Mouse (Mus musculus): ENCODE data around the gene Stbd1. TPM values are rescaled to one million over a fixed set of nuclear protein-coding genes. Genes with fewer than 3 reads are reported as not detected.

Gene Stbd1
- polyA plus RNA-seq, 1 experiment from 2014 or later: 7.5 TPM

DNA sequence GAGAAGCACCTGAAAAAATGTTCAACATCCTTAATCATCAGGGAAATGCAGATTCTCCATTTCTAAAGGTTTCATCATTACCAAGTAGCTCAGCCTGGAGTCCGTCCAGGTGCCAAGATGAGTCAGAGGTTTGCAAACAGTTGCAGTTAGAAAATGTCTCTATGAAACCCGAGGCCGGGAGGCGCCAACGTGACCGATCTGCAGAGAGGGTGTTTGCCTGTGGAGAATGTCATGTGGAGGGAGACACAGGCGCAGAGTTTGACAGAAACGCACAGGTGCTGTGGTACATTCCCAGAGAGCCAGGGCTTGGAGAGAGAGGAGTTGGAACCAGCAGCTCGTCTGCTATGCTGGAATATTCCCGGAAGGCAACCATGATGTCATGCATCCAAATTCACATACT, 3.8 kb upstream of the Stbd1 start:
- H3K4me1 ChIP-seq: peaks cover 16% of the 10 kb centered on the region
- no peak overlapping the region for H3K4me3 ChIP-seq
- H3K27me3 ChIP-seq (ENCODE audit: low read depth, poor library complexity, severe bottlenecking): peaks cover 24% of the 10 kb centered on the region
- no peaks in the 10 kb centered on the region for H3K9me3 ChIP-seq (replicated peaks)
- H3K27ac ChIP-seq (replicated peaks): no peak overlapping the region
- no peak for DNase-seq (ENCODE audit: low spot score)
- 80% methylated on average over 10 of the region's 10 CpGs for WGBS
- no peaks in the 10 kb centered on the region for H3K36me3 ChIP-seq

DNA sequence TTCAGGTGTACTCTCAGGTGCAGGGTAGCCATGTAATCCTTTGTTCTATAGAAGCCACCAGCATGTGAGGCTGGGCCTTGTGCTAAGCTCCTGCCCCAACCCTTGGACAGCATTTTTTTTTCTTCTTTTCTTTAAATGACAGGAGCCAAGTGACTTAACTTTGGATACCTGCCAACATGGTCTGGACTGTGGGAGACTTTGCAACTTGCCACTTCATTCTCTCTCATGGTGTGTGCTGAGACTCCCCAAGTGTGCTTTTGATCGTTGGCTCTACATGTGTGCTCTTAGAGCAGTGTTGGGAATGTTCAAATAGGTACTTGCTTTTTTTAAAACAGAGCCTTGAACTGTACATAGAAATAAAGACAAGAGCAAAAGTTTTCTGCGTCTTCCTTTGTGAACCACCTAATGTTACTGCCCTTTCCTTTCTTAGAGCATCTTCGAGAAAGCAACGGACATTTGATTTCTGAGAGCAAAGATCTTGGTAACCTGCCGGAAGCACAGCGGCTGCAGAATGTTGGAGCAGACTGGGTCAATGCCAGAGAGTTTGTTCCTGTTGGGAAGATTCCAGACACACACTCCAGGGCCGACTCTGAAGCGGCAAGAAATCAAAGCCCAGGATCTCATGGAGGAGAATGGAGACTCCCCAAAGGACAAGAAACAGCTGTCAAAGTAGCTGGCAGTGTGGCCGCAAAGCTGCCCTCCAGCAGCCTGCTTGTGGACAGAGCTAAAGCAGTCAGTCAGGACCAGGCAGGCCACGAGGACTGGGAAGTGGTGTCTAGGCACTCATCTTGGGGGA, 1.8 kb downstream of the Stbd1 start:
- Histone ChIP-seq H3K4me1 (peaks cover 16% of the 10 kb centered on the region), H3K27me3 (ENCODE audit: low read depth, poor library complexity, severe bottlenecking) (peaks cover 41% of the 10 kb centered on the region), H3K9me3 (replicated peaks) (no peaks in the 10 kb centered on the region), H3K27ac (replicated peaks) (no peak overlapping the region), H3K36me3 (no peaks in the 10 kb centered on the region), H3K4me3 (no peak overlapping the region)
- WGBS: 85% methylated on average over 10 of the region's 10 CpGs
- no peak for DNase-seq (ENCODE audit: low spot score)

DNA sequence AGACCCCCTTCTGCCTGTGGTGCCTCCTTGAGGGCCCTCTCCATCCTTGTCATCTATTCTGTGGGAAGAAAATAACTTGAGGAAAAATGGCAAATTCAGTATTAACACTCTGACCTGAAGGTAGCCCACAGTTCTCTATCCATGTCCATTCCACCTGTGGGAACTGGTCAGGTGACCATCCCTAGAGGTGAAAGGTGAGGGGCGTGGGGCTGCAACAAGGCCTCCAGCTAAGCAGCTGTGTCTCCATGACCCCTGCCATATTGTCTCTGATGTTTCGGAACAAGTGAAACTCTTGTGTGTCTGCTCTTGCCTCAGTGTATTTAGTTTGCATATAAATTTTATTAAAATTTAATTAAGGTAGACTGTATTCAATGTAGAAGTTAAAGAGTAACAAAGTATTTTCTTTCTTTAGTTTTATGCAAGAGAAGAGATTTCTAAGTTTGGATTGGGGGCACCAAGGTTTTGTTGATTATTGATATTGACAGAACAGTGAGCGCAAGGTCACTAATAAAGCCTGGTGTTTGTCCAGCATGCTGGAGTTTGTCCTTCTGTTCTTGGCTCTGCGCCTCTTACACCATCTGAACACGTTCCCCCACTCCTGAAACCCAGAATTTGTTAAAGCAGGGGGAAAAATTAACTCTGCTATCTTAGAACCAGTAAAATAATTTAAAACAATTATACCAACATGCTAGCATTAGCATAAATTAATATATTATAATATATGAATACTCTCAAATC, 4.8 kb downstream of the Stbd1 start:
- no peak overlapping the region for H3K27ac ChIP-seq (replicated peaks)
- H3K9me3 ChIP-seq (replicated peaks): no peaks in the 10 kb centered on the region
- 92% methylated on average over 5 of the region's 5 CpGs for WGBS
- peaks cover 12% of the 10 kb centered on the region for H3K4me1 ChIP-seq
- H3K27me3 ChIP-seq (ENCODE audit: low read depth, poor library complexity, severe bottlenecking): peaks cover 25% of the 10 kb centered on the region
- H3K4me3 ChIP-seq: no peak overlapping the region
- no peak for DNase-seq (ENCODE audit: low spot score)
- H3K36me3 ChIP-seq: no peaks in the 10 kb centered on the region

DNA sequence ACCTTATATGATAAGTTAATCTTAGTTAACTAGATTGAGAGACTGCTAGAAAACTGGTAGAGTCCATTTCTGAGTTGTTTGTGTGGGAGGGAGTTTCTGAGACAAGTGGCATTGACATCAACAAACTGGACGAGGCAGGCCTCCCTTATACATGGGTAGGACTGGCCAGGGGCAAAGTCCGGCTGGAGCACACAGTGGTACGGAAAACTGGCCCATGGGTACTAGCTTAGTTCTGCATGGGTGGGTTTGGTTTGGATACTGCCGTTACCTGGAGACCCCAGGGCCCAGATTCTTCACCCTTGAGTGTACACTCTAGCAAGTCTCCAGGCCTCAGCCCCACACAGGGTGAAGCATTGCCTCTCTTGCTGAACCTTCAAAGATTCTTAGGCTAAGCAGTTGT, 9.9 kb downstream of the Stbd1 start:
- H3K27ac ChIP-seq (replicated peaks): no peak overlapping the region
- no peak for DNase-seq (ENCODE audit: low spot score)
- no peaks in the 10 kb centered on the region for H3K27me3 ChIP-seq (ENCODE audit: low read depth, poor library complexity, severe bottlenecking)
- H3K4me1 ChIP-seq: no peaks in the 10 kb centered on the region
- H3K36me3 ChIP-seq: no peaks in the 10 kb centered on the region
- WGBS: 87% methylated on average over 4 of the region's 4 CpGs
- H3K9me3 ChIP-seq (replicated peaks): no peaks in the 10 kb centered on the region
- no peak overlapping the region for H3K4me3 ChIP-seq

DNA sequence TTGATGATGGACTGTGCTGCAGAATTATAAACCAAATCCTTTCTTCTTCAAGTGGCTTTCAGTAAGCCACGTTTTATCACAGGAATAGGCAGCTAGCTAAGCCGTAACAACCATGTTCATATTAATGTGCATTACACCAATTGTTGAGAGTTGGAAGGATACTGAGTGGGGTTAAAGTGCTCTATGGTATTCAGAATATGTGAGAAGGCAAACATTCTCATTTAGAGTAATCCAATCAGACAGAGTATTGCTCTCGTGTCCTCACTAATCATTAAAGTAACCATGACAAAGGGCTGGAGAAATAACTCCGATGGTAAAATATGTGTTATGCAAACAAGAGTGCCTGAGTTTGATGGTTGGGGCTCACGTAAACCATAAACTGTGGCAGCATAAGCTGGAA, 19.0 kb downstream of the Stbd1 start:
- H3K36me3 ChIP-seq: no peaks in the 10 kb centered on the region
- no peak overlapping the region for H3K27ac ChIP-seq (replicated peaks)
- DNase-seq (ENCODE audit: low spot score): no peak
- H3K9me3 ChIP-seq (replicated peaks): no peaks in the 10 kb centered on the region; the same call in 1 of the 2 replicates
- H3K27me3 ChIP-seq (ENCODE audit: low read depth, poor library complexity, severe bottlenecking): no peaks in the 10 kb centered on the region
- WGBS: 86% methylated on average over 5 of the region's 5 CpGs
- no peaks in the 10 kb centered on the region for H3K4me1 ChIP-seq
- no peak overlapping the region for H3K4me3 ChIP-seq

DNA sequence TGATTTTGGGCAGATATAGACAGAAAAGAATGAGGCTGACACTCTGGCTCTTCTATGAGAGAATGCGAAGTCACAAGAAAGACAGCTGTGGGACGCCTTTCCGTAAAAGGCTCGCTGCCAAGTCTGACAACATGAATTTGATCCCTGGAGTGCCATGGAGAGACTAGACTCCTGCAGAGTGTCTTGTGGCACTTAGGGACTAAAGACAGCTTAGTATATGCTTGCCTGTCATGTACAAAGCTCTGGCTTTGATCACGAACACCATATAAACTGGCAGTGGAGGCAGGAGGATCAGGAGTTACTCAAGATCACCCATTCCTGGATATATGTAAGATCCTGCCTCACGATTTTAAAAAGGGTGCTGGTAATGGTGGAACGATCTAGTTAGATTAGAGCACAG, 25.1 kb downstream of the Stbd1 start:
- no peak for DNase-seq (ENCODE audit: low spot score)
- H3K36me3 ChIP-seq: no peaks in the 10 kb centered on the region
- WGBS: 90% methylated on average over 7 of the region's 7 CpGs

DNA sequence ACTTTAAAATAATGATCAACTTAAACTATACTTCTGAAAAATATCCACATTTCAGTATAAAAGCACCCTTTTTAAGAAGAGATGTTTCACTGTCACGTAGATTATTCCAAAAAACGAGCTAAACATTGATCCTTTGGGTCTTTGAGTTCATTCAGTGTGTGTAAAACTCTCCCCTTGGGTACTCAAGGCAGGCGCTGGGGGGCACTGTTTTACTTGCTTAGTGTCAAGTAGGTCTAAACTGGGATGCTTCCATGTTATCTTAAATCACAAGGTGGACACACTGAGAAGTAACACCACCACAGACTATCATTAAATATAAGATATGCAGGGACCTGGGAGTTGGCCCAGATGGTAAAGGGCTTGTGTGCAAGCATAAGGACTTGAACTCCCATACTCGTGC, 30.7 kb downstream of the Stbd1 start:
- WGBS: 62% methylated on average over 4 of the region's 4 CpGs
- H3K27ac ChIP-seq (replicated peaks): no peak overlapping the region
- H3K9me3 ChIP-seq (replicated peaks): no peaks in the 10 kb centered on the region
- H3K4me3 ChIP-seq: no peak overlapping the region
- no peaks in the 10 kb centered on the region for H3K36me3 ChIP-seq
- H3K27me3 ChIP-seq (ENCODE audit: low read depth, poor library complexity, severe bottlenecking): no peaks in the 10 kb centered on the region
- H3K4me1 ChIP-seq: no peaks in the 10 kb centered on the region
- DNase-seq (ENCODE audit: low spot score): no peak

More for the DNA sequence above, 25.1 kb downstream of the Stbd1 start:
- Histone ChIP-seq H3K9me3 (replicated peaks) (no peaks in the 10 kb centered on the region; the same call in 1 of the 2 replicates), H3K27me3 (ENCODE audit: low read depth, poor library complexity, severe bottlenecking) (no peaks in the 10 kb centered on the region), H3K4me1 (no peaks in the 10 kb centered on the region), H3K27ac (replicated peaks) (no peak overlapping the region), H3K4me3 (no peak overlapping the region)

DNA sequence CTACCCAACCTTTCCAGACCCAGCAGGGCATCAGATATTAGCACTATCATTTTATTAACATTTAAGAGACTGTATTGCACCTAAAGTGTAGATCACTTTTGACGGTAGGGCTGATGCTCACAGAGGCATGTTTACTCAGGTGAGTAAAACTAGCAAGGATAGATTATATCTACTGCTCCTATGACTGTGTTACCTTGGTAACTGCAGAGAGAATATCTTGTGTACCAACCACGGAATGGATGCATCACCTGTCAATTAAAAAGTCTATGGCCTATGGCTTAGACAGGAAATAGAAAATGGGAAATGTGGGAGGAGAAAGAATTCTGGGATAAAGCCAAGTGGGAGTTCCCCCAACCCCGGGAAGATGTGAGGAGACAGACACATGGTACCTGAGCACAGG, 32.1 kb downstream of the Stbd1 start:
- no peaks in the 10 kb centered on the region for H3K36me3 ChIP-seq
- WGBS: 81% methylated on average over 3 of the region's 3 CpGs
- no peak overlapping the region for H3K27ac ChIP-seq (replicated peaks)

DNA sequence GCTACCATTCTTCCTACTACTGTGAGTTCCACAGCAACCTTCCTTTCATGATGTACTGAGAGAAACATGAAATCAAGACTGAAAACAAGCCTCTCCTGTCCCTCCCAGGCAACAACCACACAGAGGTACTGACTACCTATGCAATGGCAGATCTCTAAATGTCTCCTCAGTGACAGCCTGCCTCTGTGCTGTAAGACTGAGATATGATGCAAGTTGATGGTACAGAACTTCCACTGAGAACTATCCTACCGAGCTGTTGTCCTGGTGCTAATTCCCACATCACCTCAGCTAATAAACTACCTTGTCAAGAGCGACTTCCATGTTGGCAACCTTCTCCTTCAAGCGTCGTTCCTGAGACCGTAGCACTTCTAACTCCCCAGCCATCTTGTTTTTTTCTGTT, 33.0 kb downstream of the Stbd1 start:
- no peaks in the 10 kb centered on the region for H3K9me3 ChIP-seq (replicated peaks)
- no peaks in the 10 kb centered on the region for H3K36me3 ChIP-seq
- no peaks in the 10 kb centered on the region for H3K27me3 ChIP-seq (ENCODE audit: low read depth, poor library complexity, severe bottlenecking)
- H3K27ac ChIP-seq (replicated peaks): no peak overlapping the region
- H3K4me1 ChIP-seq: no peaks in the 10 kb centered on the region
- H3K4me3 ChIP-seq: no peak overlapping the region
- 90% methylated on average over 5 of the region's 5 CpGs for WGBS
- DNase-seq (ENCODE audit: low spot score): no peak

More for the DNA sequence above, 32.1 kb downstream of the Stbd1 start:
- Histone ChIP-seq H3K9me3 (replicated peaks) (no peaks in the 10 kb centered on the region), H3K27me3 (ENCODE audit: low read depth, poor library complexity, severe bottlenecking) (no peaks in the 10 kb centered on the region), H3K4me1 (no peaks in the 10 kb centered on the region), H3K4me3 (no peak overlapping the region)
- no peak for DNase-seq (ENCODE audit: low spot score)

DNA sequence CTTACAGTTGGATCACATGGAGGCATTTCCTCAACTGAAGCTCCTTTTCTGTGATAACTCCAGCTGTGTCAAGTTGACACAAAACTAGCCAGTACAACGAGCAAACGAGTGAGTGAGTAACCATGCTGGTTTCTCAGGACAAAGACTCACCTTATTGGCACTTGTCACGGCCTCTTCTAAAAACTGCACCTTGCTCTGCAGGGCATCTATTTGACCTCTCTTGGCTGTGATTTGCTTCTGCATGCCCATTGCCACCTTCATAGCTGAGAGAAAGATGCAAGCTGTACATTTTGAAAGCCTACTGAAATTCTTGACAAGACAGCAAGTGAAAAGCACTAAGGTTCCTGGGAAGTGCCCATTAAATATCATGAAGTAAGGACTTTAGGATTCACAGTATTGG, 38.0 kb downstream of the Stbd1 start:
- no peaks in the 10 kb centered on the region for H3K27me3 ChIP-seq (ENCODE audit: low read depth, poor library complexity, severe bottlenecking)
- H3K4me1 ChIP-seq: no peaks in the 10 kb centered on the region
- no peak overlapping the region for H3K27ac ChIP-seq (replicated peaks)
- WGBS: 91% methylated on average over 3 of the region's 3 CpGs
- no peak for DNase-seq (ENCODE audit: low spot score)
- no peak overlapping the region for H3K4me3 ChIP-seq
- H3K9me3 ChIP-seq (replicated peaks): no peaks in the 10 kb centered on the region
- H3K36me3 ChIP-seq: no peaks in the 10 kb centered on the region

Other genes starting within 250 kb of the Stbd1 start
- 63.4 and 70.0 TPM in 2 replicates for gene Nup54, start 167.8 kb upstream of the Stbd1 start, polyA plus RNA-seq (2016; fragmentation: Nextera tagmentation; extraction: Ambion mirVana)
- gene Scarb2, start 96.2 kb upstream of the Stbd1 start, polyA plus RNA-seq (2016; fragmentation: Nextera tagmentation; extraction: Ambion mirVana): 9.3 and 11.8 TPM in 2 replicates
- gene Fam47e, start 48.0 kb upstream of the Stbd1 start, polyA plus RNA-seq (2016; fragmentation: Nextera tagmentation; extraction: Ambion mirVana): not detected in 2 replicates
- 0.85 and 0.89 TPM in 2 replicates for gene Ccdc158, start 72.2 kb downstream of the Stbd1 start, polyA plus RNA-seq (2016; fragmentation: Nextera tagmentation; extraction: Ambion mirVana)
- gene Shroom3, start 80.4 kb downstream of the Stbd1 start, polyA plus RNA-seq (2016; fragmentation: Nextera tagmentation; extraction: Ambion mirVana): 5.8 and 8.3 TPM in 2 replicates